Mouse (Mus musculus) C2C12 (cell line): ENCODE data around the gene Arhgef2.

Experiments used
- CEBPB ChIP-seq: IDR thresholded peaks from one replicate; pipeline ENCODE4 v1.6.1; 2011; ENCODE audit warnings: low read depth, mild to moderate bottlenecking, control low read depth, moderate library complexity
- CTCF ChIP-seq: IDR thresholded peaks from one replicate; pipeline ENCODE4 v1.5.1; 2011; ENCODE audit not compliant: control insufficient read depth, insufficient read depth, insufficient read length
- MAX ChIP-seq: IDR thresholded peaks from one replicate; pipeline ENCODE4 v1.6.1; 2011; ENCODE audit warnings: mild to moderate bottlenecking, control low read depth
- MYOD1 ChIP-seq: IDR thresholded peaks from one replicate; pipeline ENCODE4 v1.6.1; 2011; ENCODE audit warnings: low read depth; ENCODE audit not compliant: control insufficient read depth, insufficient read length
- MYOG ChIP-seq: IDR thresholded peaks from one replicate; pipeline ENCODE4 v1.6.1; 2011; ENCODE audit not compliant: control insufficient read depth, insufficient read length; ENCODE audit errors: extremely low read depth
- USF1 ChIP-seq: IDR thresholded peaks from one replicate; pipeline ENCODE4 v1.6.1; 2011; ENCODE audit warnings: low read depth, mild to moderate bottlenecking, control low read depth, moderate library complexity

GRCm38 (mm10) chr3:88643078-88643477, 37.3 kb downstream of the Arhgef2 start:
- TF ChIP-seq CTCF (no peak), MAX (no peak), MYOG (no peak), MYOD1 (no peak), CEBPB (no peak), USF1 (no peak)
